Mouse (Mus musculus) kidney, postnatal 14 days (tissue): Measurements from ENCODE around the gene Cacng3.

Experiments used
- DNase-seq: peaks from one replicate; pipeline ENCODE4 v3.0.0; 2022; ENCODE audit warnings: mixed read lengths

The Cacng3 gene

DNA sequence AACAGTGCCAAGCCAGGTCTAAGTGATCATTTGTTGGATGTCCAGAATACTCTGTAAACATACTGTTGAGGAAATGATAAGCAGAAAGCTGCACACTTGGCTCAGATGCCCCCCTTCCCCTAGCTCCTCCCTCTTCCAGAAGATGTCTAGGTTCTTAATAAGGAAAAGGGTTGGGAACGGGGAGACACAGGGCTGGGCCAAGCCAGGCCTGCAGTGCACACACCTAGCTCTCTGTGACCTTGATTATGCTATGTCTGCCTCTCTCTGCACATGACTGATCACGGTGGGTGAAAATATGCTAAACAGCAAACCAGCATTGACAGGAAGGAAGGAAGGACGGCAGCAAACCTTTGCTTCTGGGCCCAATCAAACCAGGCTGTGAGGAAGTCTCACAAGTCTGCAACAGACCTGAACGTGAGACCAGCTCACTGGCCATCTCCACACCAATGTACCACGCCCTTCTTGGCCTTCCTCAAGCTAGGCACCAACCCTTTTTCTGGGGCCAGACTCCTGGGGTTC, 53.1 kb downstream of the Cacng3 start:
- DNase-seq: peak; percentile 8

DNA sequence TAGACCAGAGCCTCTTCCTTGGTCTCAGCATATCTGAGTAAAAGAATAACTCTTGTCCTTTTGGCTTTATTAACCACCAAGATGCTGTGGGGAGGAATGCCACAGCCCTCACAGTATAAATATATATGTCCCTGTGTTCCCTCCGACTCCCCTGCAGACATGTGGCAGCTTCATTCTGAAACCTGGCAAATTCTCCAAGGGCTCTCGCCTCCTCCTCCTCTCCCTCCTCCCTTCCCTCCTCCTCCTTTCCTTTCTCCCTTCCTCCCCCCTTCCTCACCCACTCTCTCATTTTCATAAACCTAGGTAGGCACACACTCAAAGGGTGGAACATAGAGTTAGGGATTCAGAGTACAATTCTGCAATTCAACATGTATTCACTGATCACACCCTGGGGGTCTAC, 56.1 kb downstream of the Cacng3 start:
- no peak for DNase-seq

DNA sequence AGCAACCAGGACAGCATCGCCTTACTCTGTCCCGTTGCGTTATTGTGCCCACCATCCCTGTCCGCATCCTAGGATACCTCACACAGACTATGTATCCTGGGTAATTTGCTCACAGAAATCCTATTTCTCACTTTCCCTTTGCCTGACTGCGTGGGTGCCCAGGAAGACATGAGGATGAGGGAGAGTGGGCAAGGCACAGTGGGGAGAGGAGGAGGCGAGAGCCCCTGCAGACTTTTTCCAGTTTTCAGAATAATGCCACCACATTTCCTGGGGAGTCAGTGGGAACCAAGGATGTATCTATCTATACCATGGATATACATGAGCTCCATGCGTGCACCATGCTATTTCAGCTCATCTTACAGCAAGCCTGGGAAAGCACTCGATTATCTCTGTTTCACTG, 57.9 kb downstream of the Cacng3 start:
- no peak for DNase-seq

DNA sequence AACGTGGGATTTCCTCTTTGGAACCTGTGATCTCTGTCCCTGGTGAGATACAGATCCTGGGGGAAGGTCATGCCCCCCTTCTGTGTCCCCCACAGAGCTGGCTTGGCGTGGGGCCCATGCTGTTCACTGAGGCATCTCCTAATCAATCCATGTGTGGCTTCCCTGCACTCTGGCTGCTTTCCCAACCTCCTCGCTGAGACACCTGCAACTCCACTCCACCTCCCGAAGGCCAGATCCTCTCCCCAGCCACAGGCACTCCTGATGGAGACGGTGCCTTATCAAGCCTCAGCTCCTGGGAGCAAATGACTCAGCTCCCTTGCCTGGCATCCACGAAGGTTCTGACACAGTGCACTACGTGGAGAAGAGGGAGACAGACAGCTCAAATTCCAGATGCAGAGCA, 58.6 kb downstream of the Cacng3 start:
- peak; percentile 55 for DNase-seq

DNA sequence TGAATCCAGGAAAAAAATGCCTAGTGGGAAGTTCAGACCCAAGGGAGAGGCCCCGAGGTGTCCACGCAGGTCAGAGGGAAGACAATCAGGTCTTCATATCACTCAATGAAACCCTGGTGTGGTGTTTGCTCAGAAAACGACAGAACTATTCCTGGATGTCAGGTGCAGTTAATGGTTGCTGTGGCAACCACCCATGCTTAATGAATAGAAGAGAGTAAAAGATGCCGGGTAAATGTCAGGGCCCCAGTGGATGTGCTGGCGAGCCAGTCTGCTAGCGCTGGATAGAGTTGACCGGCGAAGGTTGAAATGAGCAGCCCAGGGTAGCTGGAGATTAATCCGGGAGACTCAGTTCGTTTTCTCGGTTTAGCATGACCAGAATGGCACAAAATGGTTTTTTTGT, 65.0 kb downstream of the Cacng3 start:
- no peak for DNase-seq

DNA sequence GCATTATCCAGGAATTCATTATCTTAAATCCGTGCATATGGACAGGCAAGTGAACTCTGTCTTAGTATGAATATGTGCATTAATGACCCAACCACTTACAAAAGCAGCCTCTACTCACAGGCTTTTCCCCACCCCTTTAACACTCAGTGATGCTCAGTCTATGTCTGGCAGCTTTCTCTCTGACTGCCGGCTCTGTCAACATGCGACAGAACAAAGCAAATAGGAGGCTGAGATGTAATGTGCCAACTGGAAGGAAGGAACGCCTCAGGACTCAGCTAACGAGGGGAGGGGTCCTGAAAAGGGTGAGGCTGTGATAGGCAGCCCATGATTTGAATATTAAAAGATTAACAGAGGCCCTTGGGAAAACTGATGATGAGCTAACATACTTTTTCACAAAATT, 68.2 kb downstream of the Cacng3 start:
- no peak for DNase-seq

DNA sequence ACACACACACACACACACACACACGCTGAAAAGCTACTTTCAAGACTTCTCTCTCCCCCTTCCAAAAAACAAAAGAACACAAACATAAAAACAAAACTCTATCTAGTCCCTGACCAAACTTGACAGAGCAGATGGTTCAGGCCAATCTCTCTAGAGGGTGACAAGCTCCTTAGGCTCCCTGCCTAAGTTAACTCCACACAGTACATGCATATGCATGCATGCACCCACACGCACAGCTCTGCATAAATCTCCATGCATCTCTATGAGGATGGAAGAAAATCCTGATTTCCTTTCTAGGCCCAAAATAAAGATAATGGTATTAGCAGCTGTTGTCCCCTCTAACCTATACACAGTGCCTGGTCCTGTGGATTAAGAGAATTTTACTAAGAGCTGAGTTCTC, 70.4 kb downstream of the Cacng3 start:
- no peak for DNase-seq

DNA sequence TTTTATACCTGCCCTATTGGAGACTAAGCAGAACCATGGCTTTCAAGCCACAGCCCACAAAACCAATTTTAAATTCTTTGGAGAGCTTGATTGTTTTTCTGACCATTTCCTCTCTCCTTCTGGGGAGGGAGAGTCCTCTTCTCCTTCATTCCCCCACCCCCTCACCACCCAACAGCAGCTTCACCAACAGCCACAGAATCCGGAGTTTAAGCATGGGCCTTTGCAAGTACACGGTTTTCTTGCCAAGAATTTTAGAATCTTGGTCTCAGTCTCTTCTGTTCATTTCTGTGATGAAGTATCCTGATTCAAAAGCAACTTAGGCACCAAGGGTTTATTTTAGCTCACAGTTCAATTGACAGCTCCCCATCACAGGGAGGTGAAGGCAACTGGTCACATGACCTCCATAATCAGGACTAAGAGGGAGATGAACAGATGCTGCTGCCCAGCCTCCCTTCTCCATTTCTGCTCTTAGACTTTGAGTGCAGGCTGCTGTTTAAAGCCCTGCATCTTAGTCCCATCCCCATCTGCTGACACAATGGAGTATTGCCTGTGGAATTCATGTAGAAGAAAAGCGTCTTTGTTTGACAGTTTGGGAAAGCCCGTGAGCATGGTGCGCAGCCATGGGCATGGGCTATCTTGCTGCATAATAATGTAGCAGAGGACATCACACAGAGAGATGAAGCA, 85.8 kb downstream of the Cacng3 start:
- DNase-seq: no peak

DNA sequence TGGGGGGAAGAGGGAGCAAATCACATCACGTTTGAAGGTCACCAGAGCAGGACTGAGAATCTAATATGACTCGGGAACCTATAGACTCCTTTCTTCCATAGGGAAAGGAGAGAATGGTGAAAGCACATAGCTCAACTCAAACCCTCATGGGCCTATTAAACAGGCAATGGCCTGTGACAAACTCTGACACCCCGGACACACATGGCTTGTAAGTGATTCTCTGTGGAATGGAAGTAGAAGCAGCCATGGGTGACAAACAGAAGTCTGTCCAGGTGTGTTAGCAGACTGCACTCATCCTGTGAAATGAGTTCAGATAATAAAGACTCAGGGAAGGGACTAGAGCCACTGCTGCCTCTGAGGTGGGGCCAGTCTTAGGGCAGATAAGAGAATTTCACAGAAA, 88.4 kb downstream of the Cacng3 start:
- DNase-seq: no peak

DNA sequence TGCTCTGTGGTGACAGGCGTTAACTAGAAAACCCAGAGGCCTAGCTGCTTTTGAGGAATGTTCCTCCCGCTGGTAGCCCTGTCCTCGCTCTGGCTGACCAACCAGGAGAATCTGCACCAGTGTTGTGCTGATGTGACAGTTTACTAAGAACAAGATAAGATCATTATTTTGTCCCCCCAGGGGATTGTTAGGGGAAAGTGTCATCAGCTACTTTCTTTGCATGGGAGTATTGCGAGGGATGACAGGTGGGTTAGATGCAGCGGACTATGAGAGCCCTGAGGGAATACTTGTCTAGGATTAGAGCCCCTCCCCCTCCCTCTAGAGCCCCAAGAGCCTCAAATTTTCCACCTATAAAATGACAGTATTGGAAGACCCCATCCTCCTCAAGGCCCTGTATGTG, 94.2 kb downstream of the Cacng3 start:
- DNase-seq: no peak

DNA sequence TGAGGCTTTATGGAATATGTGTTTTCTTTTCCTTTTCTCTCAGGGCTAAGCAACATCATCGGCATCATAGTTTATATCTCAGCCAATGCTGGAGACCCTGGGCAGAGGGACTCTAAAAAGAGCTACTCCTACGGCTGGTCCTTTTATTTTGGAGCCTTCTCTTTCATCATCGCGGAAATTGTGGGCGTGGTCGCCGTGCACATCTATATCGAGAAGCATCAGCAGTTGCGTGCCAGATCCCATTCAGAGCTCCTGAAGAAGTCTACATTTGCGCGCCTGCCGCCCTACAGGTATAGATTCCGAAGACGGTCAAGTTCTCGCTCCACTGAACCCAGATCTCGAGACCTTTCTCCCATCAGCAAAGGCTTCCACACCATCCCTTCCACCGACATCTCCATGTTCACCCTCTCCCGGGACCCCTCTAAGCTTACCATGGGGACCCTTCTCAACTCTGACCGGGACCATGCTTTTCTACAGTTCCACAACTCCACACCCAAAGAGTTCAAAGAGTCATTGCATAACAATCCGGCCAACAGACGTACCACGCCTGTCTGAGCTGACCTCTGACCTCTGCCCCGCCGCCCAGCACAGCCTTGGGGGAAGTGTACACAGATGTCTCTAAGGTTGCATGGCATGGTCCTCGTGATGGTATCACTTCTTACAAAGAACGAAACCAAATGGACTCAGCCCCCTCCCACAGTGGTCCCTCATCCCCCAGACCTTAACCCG, 98.2 kb downstream of the Cacng3 start:
- no peak for DNase-seq

DNA sequence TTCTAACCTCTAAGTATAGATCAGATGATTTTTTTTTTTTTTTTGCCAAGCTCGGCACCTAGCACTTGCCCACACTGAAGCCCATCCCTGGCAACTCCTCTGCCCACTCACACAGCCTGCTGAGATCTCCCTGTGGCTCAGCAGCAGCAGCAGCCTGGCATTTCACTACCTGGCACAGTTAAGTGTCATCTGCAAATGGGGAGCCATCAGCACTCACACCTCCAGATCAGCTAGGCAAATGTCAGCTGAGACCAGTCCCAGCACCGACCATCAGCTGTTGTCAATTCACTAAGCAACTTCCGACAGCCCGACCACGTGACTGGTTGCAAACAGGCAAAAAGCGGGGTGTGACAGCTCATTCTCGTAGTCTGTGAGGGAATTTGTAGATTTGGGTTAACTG, 109.3 kb downstream of the Cacng3 start:
- DNase-seq: no peak

DNA sequence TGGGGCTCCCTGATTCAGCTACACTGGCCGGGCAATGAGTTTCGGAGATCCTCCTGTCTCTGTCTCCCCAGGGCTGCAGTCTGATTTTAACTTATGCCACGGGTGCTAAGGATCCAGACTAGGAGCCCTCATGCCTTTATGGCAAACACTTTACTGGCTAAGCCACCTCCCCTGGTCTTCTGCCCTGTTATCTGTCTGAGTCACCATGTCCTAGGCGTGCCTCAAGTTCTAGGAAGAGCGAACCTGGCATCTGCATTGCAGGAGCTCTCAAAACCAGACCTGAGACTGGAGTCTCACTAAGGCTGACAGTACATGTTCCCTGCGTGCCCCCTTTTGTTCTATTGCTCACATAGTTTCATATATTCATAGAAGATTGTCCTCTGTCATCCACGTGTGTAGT, 119.6 kb downstream of the Cacng3 start:
- DNase-seq: no peak

DNA sequence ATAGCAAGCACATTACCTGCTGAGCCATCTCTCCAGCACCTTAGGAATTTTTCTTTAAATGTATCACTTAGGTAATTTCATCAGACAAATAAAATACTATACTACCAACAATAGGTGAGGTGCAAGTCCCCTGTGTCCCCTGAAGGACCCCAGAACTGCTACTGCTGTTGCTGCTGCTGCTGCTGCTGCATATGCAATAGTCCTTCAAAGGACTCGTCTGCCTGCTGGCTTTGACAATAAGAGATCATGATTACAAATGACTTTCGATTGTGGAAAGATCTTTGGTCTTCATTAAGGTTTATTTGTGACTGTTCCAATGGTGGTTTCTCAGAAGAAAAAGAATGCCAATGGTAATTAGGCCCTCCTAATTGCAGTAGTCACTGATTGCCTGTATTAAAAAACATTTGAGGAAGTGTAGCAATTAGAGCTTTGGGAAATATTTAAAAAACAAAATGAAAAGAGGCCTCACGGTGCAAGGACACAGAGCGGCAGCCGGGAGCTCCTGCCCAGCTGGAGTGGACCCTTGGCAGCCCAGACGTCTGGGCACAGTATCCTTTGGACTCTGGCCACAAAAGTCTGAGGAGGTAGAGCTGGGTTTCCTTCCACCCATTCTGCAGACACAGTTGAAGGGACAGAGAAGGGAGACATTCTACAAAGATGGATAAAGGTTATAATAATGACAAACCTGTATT, 123.5 kb downstream of the Cacng3 start:
- DNase-seq: peak; percentile 40

DNA sequence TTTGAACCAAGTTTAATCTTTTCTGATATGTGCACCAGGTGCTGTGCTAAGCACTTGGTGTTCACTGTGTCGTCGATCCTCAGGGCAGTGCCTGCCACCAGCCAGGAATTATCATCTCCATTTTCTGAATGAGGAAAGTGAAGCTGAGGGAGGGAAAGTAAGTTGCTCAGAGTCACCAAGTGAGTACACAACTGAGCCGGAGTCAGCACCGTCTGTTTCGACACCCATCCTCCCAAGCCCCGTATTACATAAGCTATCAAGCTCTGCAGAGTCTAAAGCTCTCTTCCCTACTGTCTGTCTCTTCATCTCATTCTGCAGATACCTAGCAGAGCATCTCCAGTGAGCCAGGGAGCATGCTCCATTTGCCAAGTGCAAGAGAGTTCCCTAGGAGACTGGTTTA, 124.8 kb downstream of the Cacng3 start:
- DNase-seq: no peak

DNA sequence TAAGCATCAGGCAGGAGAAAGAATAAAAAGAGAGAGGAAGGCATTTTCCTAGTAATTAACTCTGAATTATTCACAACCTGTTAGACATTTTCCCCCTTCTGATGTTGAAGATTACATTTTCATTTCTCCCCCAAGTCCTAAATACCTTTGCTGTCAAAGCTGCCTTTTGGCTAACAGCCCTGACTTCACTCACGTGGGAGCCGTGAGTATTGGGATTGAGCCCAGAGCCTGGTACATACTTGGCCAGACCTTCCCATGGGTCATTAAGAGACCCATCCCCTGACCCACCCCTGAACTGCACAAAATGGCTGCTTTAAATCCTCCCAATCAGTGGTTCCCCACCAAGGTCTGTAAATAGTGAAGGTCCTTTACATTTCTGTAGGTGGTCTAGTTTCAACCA, 130.5 kb downstream of the Cacng3 start:
- no peak for DNase-seq

DNA sequence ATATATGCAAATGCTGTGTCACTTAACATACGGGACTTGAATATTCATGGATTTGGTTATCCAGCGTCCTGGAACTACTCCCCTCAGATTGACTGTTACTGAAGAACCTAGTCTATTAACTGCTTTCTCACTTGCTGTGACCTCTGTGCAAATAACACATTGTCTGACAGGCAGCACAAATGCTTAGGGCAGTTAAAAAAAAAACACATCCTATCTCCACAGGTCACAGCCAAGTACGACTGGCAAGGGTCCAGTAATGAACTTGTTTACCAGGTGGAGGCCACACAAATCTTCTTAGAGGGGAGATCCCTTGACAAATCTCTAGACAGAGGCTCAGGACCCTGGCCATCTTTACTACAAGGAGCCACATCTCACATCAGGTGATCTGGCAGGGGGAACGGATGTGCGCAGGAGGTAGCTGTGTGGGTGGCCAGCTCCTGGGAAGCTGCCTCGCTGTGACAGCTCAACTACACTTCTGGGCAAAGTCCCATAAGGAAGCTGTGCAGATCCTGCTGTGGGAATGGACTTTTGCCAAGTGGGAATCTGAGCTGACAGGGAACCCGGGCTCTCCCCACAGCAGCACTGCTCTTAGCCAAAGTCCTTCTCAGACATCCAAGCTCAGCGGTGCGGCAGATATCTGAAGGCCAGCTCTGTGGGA, 133.7 kb downstream of the Cacng3 start:
- DNase-seq: peak; percentile 89

DNA sequence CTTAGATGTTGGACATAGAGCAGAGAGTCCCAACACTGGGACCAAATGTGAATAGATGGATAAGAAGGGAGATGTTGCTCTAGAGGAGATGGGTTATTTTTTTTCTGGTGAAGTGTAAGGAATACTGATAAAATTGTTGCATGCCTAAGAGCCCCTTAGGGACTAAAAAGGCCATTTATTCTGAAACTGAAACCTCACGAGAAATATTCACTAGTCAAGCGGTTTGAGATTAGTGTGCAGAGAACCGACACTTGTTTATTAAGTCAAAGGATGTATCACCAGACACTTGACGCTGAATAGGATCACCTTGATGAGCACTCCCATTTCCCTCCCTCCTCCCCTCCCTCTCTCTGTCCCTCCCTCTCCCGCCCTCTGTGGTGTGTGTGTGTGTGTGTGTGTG, 136.2 kb downstream of the Cacng3 start:
- no peak for DNase-seq

DNA sequence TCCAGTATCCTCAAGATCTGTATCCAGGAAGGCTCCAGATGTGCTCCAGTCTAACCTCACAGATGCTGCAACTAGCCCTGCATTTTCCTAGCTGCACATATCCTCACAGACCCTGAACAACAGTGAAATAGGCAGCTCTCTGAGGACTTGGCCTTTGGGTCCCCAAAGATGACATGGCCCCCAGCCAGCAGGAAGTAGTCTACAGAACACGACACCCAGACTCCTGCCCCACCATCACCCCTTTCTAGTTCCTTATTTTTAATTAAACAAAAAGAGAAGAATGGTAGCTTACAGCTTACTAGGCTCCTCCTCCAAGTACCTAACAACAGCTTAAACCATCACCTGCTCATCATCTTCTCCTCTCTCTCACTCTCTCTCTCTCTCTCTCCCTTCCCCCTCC, 143.4 kb downstream of the Cacng3 start:
- no peak for DNase-seq

DNA sequence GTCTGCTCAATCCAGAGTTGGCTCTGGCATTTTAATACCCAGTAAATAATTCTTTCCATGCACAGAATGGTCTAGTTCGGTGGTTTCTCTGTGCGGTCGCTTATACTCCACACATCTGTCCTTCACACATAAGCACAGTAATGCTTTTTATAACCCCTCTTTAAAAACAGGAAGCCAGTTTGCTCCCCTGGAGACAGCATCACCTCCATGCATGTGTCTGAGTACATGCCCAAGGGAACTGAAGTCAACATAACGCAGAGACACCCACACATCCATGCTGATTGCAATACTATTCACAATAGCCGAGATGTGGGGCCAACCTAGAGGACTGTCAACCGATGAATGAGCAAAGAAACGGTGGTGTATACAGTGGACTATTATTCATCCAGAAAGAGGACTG, 147.3 kb downstream of the Cacng3 start:
- no peak for DNase-seq
